Mouse (Mus musculus) bone marrow, adult 2 months (tissue): ENCODE data around the gene Dnm2.

Source experiments
- CTCF ChIP-seq: fragments of 200-500 bp; IDR thresholded peaks from 2 replicates; pipeline ENCODE4 v1.5.1; 2011; ENCODE audit warnings: low read length, control low read depth; ENCODE audit not compliant: control insufficient read depth, insufficient read depth
- POLR2A ChIP-seq: fragments of 200-500 bp; IDR thresholded peaks from 2 replicates; pipeline ENCODE4 v1.6.1; 2011; ENCODE audit warnings: low read depth, mild to moderate bottlenecking, control low read depth, low read length, borderline replicate concordance; ENCODE audit not compliant: control insufficient read depth

GRCm38 (mm10) chr9:21498284-21498902, 73.7 kb downstream of the Dnm2 start:
- TF ChIP-seq CTCF (no peak), POLR2A (no peak)
